Mouse (Mus musculus) hindbrain, embryonic 16.5 days (tissue): ENCODE measurements at regions not wholly inside any gene's neighbourhood (a gene's known extent, or its start where the extent isn't known, plus 50 kb on each side); places are given as distances from the start of the nearest gene placed in this dataset.

Experiments
- ATAC-seq: fragments of 200-750 bp; cut with Nextera tagmentation; 2 replicates; pipeline ENCODE4 v1.8.0; 2017; ENCODE audit warnings: moderate TSS enrichment, moderate library complexity
- H3K27ac ChIP-seq: fragments of 300-500 bp; sonication (generic); 2 replicates; pipeline ENCODE4 v1.5.1; 2014; ENCODE audit warnings: low read depth, mild to moderate bottlenecking, control low read depth, low read length, moderate library complexity
- H3K27me3 ChIP-seq: fragments of 300-500 bp; sonication (generic); replicated peaks from 2 replicates; pipeline ENCODE4 v1.6.1; 2014; ENCODE audit warnings: low read length; ENCODE audit not compliant: control insufficient read depth, insufficient read depth
- H3K36me3 ChIP-seq: fragments of 300-500 bp; sonication (generic); 2 replicates; pipeline ENCODE4 v1.6.1; 2014; ENCODE audit warnings: mild to moderate bottlenecking, low read length, moderate library complexity, mixed read lengths; ENCODE audit not compliant: control insufficient read depth, insufficient read depth
- H3K4me1 ChIP-seq: fragments of 300-500 bp; sonication (generic); 2 replicates; pipeline ENCODE4 v1.6.1; 2014; ENCODE audit warnings: low read depth, low read length; ENCODE audit not compliant: control insufficient read depth, insufficient read depth
- H3K4me2 ChIP-seq: fragments of 300-500 bp; sonication (generic); 2 replicates; pipeline ENCODE4 v1.6.1; 2014; ENCODE audit warnings: mild to moderate bottlenecking, low read length, control low read depth, moderate library complexity
- H3K4me3 ChIP-seq: fragments of 300-500 bp; sonication (generic); 2 replicates; pipeline ENCODE4 v1.5.1; 2014; ENCODE audit warnings: mild to moderate bottlenecking, low read length, control low read depth, moderate library complexity
- H3K9ac ChIP-seq: fragments of 300-500 bp; sonication (generic); 2 replicates; pipeline ENCODE4 v1.6.1; 2014; ENCODE audit warnings: low read depth, mild to moderate bottlenecking, control low read depth, low read length, moderate library complexity
- H3K9me3 ChIP-seq: fragments of 300-500 bp; sonication (generic); 2 replicates; pipeline ENCODE4 v1.6.1; 2014; ENCODE audit warnings: mild to moderate bottlenecking, low read length, moderate library complexity; ENCODE audit not compliant: control insufficient read depth
- WGBS: fragments of 180-500 bp; shearing (Covaris S2); extraction: QIAGEN DNeasy Blood & Tissue Kit; methylation state at CpG from one replicate; pipeline ENCODE4 v1.1.7; 2014; 5-methylcytosine and 5-hydroxymethylcytosine counted together

DNA sequence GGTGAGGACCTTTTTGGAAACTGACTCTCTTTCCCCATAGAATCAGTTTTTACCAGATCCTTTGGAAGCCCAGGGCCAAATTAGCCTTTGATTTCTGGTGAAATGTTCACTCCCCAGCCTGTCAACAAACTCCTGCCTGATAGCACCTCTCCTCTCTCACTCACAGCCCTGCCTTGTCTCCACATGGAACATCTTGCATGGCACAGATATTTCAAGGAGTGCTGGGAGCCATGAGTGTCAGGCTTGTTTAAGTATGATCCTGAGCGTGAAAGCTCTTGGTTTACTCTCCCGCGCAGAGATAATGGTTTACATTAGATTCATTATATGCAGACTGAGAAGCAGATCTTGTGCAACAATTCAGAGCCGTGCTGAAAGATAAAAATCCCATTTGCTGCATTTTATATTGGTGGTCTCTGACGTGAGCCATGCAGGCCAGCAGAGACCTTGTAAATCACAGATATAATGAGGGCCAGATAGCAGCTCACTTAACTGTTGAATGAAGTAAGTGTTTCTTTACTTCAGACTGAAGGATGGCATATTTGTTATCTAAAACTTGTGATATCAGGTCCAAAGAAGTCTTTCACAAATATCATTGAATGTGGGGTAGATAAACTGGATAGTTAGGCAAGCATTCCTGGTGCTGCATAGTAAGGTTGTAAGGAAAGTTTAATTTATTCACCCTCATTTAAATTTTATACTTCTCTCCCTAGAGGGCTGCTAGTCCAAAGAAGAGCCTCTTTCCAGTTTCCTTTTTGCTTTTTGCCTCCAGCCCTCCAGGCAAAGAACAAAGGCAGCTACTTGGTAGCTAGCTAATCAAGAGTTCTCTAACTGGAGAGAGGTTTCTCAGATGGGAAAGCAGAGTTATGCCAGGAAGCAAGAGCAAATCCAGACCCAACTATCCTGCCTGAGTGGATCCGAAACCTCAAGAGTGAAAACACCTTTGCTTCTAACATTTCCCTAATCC lies 81.8 kb downstream of the Tbx18 start:
- Histone ChIP-seq H3K27ac (no peak overlapping the region), H3K36me3 (no peaks in the 10 kb centered on the region), H3K27me3 (no peaks in the 10 kb centered on the region), H3K9ac (no peak overlapping the region), H3K4me3 (no peak overlapping the region), H3K4me2 (no peak overlapping the region), H3K9me3 (no peaks in the 10 kb centered on the region), H3K4me1 (no peaks in the 10 kb centered on the region)
- WGBS = 64% methylated on average over 6 of the region's 6 CpGs
- ATAC-seq = no peak

DNA sequence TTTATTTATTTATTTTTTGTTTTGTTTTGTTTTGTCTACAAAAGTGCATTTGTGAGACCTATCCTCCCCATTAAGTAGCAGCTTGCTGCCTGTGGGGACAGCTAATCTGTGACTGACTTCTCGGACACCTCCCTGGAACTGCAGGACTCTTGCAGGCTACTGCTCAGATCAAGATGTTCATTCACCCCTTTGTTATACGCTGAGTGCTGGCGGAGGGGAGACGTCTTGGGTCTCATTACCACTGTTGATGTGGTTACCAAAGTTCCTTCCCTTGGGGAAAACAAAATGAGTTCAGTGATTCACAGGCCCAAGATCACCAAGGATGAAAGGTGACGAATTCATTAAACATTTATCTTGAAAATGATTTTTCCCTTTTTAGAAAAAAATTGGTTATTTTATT lies 82.7 kb downstream of the Tbx18 start:
- Histone ChIP-seq H3K27me3 (no peaks in the 10 kb centered on the region), H3K4me2 (no peak overlapping the region), H3K9ac (no peak overlapping the region), H3K4me3 (no peak overlapping the region), H3K9me3 (no peaks in the 10 kb centered on the region), H3K4me1 (no peaks in the 10 kb centered on the region), H3K27ac (no peak overlapping the region), H3K36me3 (no peaks in the 10 kb centered on the region)
- no peak for ATAC-seq
- WGBS = 61% methylated on average over 5 of the region's 5 CpGs

GRCm38 (mm10) chr9:87645032-87645431 lies 86.0 kb downstream of the Tbx18 start:
- H3K27me3 ChIP-seq = no peaks in the 10 kb centered on the region
- H3K4me1 ChIP-seq = no peaks in the 10 kb centered on the region
- H3K4me2 ChIP-seq = no peak overlapping the region
- ATAC-seq = no peak
- H3K9me3 ChIP-seq = no peaks in the 10 kb centered on the region
- H3K27ac ChIP-seq = no peak overlapping the region
- WGBS = 93% methylated on average over 5 of the region's 5 CpGs
- no peak overlapping the region for H3K4me3 ChIP-seq
- H3K9ac ChIP-seq = no peak overlapping the region
- H3K36me3 ChIP-seq = no peaks in the 10 kb centered on the region

DNA sequence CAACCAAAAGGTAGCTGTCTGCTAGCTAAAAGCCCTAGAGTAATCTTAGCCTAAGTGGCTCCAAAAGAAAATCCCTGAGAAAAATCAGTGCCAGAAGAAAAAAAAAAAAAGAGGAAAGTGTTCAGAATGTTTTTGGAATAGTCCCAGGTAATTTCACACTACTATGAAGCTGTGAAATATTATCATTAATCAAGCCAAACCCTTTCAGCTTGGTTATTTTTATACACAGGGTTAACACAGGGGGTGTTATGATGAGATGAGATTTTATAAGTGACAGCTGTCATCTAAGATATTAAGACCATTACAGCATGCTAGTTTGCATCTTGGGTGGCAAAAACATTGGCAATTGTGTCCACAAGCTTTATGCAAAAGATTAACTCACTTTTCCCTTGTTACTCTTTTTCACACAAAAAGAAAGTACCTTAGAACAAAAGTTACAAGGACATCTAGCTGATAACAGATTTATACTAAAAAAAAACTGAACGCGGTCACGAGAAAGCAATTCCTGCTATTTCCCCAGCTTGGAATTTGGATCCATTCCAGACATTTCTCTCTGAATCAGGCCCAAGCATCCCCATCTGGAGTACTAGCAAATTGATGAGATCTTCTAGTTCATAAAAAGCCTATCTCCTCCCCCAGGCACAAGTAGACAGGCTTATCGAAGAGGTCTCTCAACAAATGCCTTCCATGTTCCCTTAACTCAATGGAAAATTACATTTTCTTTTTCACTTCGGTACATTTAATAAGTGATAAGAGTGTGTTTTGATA lies 97.0 kb downstream of the Tbx18 start:
- H3K4me1 ChIP-seq = no peaks in the 10 kb centered on the region
- H3K27me3 ChIP-seq = no peaks in the 10 kb centered on the region
- 64% methylated on average over 5 of the region's 5 CpGs for WGBS
- no peak overlapping the region for H3K27ac ChIP-seq
- no peaks in the 10 kb centered on the region for H3K36me3 ChIP-seq
- no peak overlapping the region for H3K9ac ChIP-seq
- ATAC-seq = peak; percentile 61; the same call in 1 of the 2 replicates
- H3K4me3 ChIP-seq = no peak overlapping the region
- H3K4me2 ChIP-seq = no peak overlapping the region
- no peaks in the 10 kb centered on the region for H3K9me3 ChIP-seq

DNA sequence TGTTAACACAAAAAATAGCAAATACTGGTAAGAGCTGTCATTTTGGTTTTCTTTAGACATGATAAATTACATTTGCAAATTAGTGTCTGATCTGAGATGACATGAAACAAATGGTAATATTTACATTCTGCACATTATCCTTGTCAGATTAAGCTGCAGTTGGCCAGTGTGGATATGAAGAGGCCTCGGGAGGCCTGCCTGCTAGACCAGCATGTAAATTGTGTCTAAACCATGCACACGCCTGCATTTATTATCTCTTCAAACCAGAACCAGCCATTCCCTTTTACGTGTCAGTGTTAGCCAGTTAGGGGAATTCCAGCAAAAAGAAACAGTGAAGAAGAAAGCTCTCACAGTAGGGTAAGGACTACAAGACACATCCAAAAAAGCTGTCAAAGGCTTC lies 104.6 kb downstream of the Tbx18 start:
- no peaks in the 10 kb centered on the region for H3K36me3 ChIP-seq
- H3K9me3 ChIP-seq = no peaks in the 10 kb centered on the region
- ATAC-seq = no peak
- H3K9ac ChIP-seq = no peak overlapping the region
- no peaks in the 10 kb centered on the region for H3K4me1 ChIP-seq
- no peaks in the 10 kb centered on the region for H3K27me3 ChIP-seq
- WGBS = 51% methylated on average over 3 of the region's 3 CpGs
- no peak overlapping the region for H3K4me3 ChIP-seq
- H3K27ac ChIP-seq = no peak overlapping the region
- no peak overlapping the region for H3K4me2 ChIP-seq

DNA sequence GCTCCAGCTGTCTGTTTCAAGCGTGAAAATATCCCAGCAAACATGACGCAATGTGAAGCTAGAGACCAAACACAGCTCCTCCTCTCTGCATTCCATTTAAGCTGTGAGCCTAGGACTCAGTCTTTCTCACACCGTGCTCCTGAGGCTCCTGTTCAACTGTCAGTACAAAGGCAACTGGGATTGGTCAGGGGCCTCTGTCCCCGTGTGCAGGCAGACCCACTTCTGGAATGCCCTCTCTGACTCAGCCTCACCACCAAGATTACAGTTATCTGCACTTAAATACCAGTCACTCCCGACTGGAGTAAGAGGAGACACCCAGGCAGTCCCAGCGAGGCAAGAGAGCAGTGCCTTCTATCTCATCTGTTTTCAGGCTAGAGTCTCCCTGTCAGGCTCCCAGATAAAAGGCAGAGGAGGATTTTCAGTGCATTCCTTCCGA lies 112.8 kb downstream of the Tbx18 start:
- H3K9ac ChIP-seq = no peak overlapping the region; the same call in 1 of the 2 replicates
- H3K27me3 ChIP-seq = no peaks in the 10 kb centered on the region
- ATAC-seq = peak; percentile 40; the same call in 1 of the 2 replicates
- no peak overlapping the region for H3K27ac ChIP-seq
- no peak overlapping the region for H3K4me2 ChIP-seq
- H3K4me1 ChIP-seq = no peaks in the 10 kb centered on the region
- no peaks in the 10 kb centered on the region for H3K9me3 ChIP-seq
- no peak overlapping the region for H3K4me3 ChIP-seq
- 49% methylated on average over 7 of the region's 7 CpGs for WGBS
- H3K36me3 ChIP-seq = no peaks in the 10 kb centered on the region

- H3K4me1 ChIP-seq = no peaks in the 10 kb centered on the region
- H3K9me3 ChIP-seq = no peaks in the 10 kb centered on the region
- no peak overlapping the region for H3K9ac ChIP-seq
- H3K36me3 ChIP-seq = no peaks in the 10 kb centered on the region
- no peak overlapping the region for H3K4me2 ChIP-seq
- H3K4me3 ChIP-seq = no peak overlapping the region
- no peak overlapping the region for H3K27ac ChIP-seq
- H3K27me3 ChIP-seq = no peaks in the 10 kb centered on the region
- ATAC-seq = no peak
- 74% methylated on average over 10 of the region's 10 CpGs for WGBS
Measured at GRCm38 (mm10) chr9:87607878-87608631, 123.0 kb downstream of the Tbx18 start.

GRCm38 (mm10) chr9:87575591-87575990 lies 155.5 kb downstream of the Tbx18 start:
- ATAC-seq = no peak
- no peaks in the 10 kb centered on the region for H3K27me3 ChIP-seq
- H3K36me3 ChIP-seq = no peaks in the 10 kb centered on the region
- H3K4me3 ChIP-seq = no peak overlapping the region
- H3K9me3 ChIP-seq = no peaks in the 10 kb centered on the region
- no peak overlapping the region for H3K9ac ChIP-seq
- H3K4me1 ChIP-seq = no peaks in the 10 kb centered on the region
- no peak overlapping the region for H3K27ac ChIP-seq
- 72% methylated on average over 2 of the region's 2 CpGs for WGBS
- no peak overlapping the region for H3K4me2 ChIP-seq
